Mouse (Mus musculus) lung, adult 2 months (tissue): Measurements from ENCODE around the gene Cdhr2.

Experiments
- CTCF ChIP-seq: fragments of 200-500 bp; IDR thresholded peaks from 2 replicates; pipeline ENCODE4 v1.5.1; 2011; ENCODE audit warnings: mild to moderate bottlenecking, low read length, control low read depth; ENCODE audit not compliant: insufficient read depth
- POLR2A ChIP-seq: fragments of 200-500 bp; IDR thresholded peaks from 2 replicates; pipeline ENCODE4 v1.6.1; 2011; ENCODE audit warnings: low read depth, mild to moderate bottlenecking, control low read depth, low read length, borderline replicate concordance; ENCODE audit errors: extremely low read depth

- TF ChIP-seq CTCF (no peak), POLR2A (no peak)
Measured at GRCm38 (mm10) chr13:54683301-54683700, 18.0 kb upstream of the Cdhr2 start.
